Mouse (Mus musculus) embryo, embryonic 9.5 days (tissue): ENCODE results near the gene Gm20481.
A peak's percentile ranks its signal among the peaks of the same experiment; 100 is the strongest.
"Not testable (repeated sequence)": the region's sequence is repeated elsewhere in the genome, so short reads cannot be mapped to it uniquely, and the experiment has no call there.

Experiments
- DNase-seq: peaks from one replicate; pipeline ENCODE4 v3.0.0-alpha.2; 2017; ENCODE audit errors: extremely low spot score

The Gm20481 gene

DNA sequence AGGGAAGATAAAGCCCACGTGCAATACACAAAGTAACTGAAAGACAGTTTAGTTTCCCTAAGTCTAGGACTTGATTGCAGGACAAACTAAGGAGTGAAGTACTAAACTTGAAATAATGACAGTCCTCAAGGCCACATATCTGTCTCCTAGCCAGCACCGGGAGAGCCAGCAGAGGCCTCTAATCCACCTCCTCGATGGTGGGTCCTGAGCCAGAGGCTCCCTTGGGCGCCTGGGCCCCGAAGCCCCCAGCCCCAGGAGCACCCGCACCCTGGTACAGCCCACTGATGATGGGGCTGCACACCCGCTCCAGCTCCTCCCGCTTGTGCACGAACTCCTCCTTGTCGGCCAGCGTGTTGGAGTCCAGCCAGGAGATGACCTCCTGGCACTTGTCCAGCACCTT, at the start of gene Gm20481:
Gene Gm20481, plus strand, starts transcription at position 91 of the 400 bp plus-strand sequence.
- DNase-seq: not testable (repeated sequence)

- no peak for DNase-seq
Measured at GRCm38 (mm10) chr17:34922939-34923338, 46.8 kb upstream of the Gm20481 start.

DNA sequence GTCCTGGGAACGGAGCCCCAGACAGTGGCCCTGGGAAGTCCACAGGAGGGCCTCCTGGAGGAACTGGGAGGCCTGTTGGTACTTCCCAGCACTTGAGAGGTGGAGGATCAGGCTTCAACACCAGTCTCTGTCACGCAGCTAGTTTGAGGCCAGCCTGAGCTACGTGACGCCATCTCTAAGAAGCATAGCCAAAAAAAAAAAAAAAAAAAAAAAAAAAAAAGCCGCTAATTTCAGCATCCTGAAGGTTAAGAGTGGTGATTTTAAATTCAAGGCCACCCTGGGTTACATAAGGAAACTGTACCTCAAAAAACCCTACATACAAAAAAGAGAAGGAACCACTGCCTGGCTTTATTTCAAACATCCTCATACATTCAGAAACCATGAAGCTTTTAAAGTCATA, 45.5 kb upstream of the Gm20481 start:
- no peak for DNase-seq

GRCm38 (mm10) chr17:34927306-34928019, 42.2 kb upstream of the Gm20481 start:
- no peak for DNase-seq

GRCm38 (mm10) chr17:34928841-34929240, 40.9 kb upstream of the Gm20481 start:
- DNase-seq: no peak

GRCm38 (mm10) chr17:34931061-34931734, 38.5 kb upstream of the Gm20481 start, which contains the start of gene Neu1:
Gene Neu1, plus strand, starts transcription at chr17:34931253.
- peak; percentile 96 for DNase-seq

GRCm38 (mm10) chr17:34931735-34932098, 38.0 kb upstream of the Gm20481 start:
- no peak for DNase-seq

DNA sequence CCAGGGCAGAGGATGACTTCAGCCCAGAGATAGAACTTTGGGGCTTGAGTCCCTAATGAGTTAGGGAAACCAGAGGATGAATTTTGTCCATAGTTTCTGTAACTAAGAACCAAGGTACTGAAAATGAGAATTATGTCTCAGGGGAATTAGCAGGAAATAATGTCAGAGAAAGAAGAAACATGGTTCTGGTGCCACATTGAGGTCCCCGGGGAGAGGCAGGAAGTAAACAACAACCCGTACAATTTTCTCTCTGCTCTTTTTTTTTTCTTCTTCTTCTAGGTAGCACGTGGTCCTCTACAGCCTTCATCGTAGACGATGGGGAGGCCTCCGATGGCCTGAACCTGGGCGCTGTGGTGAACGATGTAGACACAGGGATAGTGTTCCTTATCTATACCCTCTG, 37.4 kb upstream of the Gm20481 start:
- DNase-seq: no peak

GRCm38 (mm10) chr17:34934031-34934430, 35.7 kb upstream of the Gm20481 start:
- no peak for DNase-seq

DNA sequence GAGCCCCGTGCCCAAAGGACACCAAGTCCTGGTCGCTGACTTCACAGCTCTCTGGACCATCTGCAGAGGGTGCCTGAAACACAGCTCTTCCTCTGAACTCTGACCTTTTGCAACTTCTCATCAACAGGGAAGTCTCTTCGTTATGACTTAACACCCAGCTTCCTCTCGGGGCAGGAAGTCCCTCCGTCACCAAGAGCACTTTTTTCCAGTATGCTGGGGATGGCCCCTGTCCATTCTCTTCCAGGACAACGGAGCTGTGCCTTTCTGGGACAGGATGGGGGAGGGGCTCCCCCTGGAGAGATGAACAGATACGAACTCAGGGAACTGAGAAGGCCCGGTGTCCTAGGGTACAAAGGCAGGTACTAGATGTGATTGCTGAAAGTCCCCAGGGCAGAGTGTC, 34.9 kb upstream of the Gm20481 start:
- DNase-seq: no peak

DNA sequence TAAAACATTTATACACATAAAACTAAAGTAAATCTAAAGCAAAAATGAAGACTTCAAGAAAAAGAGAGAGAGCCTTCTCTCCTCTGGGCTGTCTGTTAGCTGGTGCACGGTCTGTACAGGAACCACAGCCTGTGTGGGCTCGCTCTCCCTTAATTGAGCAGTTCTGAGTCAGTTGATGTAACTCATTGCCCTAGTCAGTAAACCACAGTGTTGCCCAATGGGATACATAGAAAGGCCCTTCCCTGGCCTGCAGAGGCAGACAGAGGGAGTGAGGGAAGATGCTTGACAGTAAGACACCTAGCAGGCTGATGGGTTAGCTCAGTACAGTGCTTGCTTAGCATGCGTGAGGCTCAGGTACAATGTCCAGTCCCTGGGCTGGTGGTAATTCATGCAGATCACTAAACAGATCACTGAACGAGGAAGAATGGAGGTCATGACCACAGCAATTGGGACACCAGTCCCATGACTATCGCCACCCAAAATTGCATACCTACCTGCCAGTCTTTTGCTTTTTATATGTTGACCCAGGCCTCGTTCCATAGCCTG, 31.7 kb upstream of the Gm20481 start:
- no peak for DNase-seq

GRCm38 (mm10) chr17:34941344-34942041, 28.2 kb upstream of the Gm20481 start:
- DNase-seq: peak; percentile 73

DNA sequence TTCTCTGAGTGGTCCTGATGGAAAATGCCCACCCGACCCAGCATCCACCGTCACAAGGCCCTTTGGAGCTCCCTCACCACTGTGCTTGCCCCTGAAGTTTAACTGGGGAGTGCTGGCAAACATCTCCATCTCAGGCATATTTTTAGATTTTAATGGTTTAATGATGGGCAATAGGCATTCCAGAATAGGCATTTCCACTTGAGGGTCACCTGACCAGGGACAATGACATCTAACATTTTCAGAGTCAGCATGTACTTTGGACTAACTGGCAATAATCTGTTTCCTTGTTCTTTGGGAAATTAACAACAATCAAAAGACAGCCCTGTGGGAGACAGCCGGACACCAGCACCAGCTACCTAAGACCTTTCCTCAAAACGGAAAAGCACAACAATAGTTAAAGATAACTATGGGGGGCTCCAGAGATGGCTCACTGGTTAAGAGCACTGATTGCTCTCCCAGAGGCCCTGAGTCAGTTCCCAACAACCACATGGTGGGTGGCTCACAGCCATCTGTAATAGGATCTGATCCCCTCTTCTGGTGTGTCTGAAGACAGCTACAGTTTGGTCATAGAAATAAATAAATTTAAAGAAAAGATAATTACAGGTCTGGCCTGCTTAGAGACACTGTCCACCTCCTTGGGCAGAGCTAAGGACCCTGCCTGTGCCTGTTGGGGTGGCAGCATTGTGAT, 26.4 kb upstream of the Gm20481 start:
- no peak for DNase-seq

DNA sequence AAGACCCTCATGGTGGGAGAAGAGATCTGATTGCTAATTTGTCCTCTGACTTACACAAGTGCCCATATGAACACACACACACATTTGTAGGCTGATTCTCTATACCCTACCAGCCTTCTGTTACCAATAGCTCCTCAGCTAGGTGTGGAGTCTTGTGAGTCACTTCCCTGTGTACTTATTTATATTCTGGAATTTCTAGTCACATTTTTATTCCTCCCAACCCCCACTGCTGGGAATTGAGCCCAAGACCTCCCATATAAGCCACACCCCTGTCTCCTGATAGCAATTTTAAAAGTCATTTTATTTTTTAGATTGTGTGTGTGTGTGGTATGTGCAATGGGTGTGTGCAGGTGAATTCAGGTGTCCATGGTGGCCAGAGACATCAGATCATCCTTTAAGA, 25.4 kb upstream of the Gm20481 start:
- DNase-seq: no peak

DNA sequence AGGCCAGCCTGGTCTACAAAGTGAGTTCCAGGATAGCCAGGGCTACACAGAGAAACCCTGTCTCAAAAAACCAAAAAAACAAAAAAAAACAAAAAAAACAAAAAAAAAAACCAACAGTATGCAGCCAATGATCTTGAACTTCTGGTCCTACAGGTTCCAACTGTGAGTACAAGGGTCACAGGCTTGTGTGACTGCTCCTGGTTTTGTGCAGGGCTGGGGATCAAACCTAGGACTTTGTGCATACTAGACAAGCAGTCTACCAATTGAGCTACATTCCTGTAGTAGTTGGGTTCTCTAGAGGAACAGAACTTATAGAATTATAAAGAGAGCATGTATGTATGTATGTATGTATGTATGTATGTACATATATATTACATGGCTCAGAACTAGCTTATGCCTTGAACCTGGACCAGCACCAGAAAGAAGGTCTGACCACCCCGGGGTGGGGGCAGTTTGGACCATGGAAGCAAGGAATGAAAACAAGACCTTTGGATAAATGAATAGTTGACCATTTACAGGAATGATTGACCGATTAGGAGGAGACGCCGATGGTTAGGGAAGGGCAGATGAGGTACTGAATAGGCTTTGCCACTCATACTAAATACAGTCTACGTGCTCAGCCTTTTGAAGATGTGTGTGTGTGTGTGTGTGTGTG, 23.1 kb upstream of the Gm20481 start:
- DNase-seq: no peak

GRCm38 (mm10) chr17:34947606-34948005, 22.1 kb upstream of the Gm20481 start:
- DNase-seq: peak; percentile 20

DNA sequence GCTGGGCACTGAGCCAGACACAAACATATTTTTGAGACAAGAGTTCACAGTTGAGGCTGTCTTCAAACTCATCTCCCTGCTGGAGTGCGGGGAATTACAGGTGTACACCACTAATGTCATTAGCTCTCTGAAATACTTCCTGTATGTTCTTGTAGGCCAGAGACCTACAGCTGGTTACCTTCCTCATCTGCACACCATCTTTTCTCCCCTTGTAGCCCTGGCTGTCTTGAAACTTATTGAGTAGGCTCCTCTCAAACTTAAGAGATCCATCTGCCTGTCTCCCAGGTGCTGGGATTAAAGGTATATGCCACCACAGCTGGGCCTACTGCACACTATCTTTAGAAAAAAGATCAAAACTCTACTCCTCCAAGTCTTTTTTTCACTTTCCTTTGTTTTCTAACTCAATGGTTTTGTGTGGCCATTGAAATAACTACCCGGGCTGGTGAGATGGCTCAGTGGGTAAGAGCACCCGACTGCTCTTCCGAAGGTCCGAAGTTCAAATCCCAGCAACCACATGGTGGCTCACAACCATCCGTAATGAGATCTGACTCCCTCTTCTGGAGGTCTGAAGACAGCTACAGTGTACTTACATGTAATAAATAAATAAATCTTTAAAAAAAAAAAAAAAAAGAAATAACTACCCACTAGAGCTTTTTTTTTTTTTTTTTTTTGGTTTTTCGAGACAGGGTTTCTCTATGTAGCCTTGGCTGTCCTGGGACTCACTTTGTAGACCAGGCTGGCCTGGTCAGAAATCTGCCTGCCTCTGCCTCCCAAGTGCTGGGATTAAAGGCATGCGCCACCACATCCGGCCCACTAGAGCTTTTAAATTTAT, 20.8 kb upstream of the Gm20481 start:
- peak; percentile 50 for DNase-seq

DNA sequence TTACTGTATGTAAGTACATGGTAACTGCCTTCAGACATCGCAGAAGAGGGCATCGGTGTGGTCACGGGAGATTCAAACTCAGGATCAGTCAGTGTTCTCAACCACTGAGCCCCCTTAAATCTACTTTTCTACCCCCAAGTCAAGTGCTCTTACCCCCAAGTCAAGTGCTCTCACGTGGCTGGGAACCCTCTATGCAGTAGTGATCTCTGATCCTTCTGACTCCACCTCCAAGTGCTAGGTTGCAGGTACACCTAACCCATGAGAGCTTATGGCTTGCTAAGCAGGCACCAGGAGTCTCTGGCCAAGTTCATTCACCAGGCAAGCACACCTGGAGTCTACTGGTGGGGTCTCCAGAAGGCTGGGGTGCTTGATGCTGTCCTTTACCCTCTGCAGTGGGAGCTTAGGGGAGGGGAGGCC, 20.2 kb upstream of the Gm20481 start:
- DNase-seq: peak; percentile 77

DNA sequence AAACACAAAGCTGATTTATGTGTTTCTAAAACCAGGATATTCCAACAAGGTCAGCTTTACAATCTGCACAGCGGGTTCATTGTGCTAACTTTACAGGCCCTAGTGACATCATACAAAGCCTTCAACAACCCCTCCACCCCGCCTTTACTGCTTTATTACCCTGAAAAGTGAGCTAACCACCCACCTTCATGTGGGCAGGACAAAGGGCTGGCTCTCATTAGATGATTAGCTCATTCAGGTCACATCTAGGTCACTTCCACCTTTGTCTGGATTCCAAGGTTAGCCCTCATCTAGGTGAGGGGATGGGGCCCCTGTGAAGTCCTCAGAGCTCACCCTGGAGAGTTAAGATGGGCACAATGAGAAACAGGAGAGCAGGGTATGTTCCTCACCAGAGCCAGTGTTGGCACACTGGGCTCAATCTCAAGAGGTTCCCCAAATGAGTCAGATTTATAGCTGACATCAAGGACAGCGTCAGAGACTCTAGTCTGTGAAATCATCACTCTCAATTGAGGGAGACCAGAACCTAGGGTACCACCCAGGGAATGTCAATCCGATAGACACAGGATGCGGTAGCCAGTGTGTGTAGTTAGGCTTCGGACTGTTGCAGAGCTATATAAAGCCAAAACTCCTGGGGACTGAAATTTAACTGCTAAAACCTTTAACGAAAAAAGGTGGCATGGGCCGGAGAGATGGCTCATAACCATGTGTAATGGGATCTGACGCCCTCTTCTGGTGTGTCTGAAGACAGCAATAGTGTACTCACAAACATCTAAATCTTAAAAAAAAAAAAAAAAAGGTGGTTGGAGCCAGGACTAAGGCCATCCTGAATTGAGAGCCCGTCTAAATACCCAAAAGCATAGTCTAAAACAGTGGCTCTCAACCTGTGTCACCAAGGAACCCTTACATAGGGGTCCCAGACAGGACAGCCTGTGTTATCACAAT, 18.9 kb upstream of the Gm20481 start:
- peak; percentile 45 for DNase-seq
